Mouse (Mus musculus) midbrain, embryonic 13.5 days (tissue): ENCODE data around the gene Rnf2. TPM values are rescaled to one million over a fixed set of nuclear protein-coding genes. Genes with fewer than 3 reads are reported as not detected.

Source experiments
- ATAC-seq: fragments of 200-750 bp; cut with Nextera tagmentation; 2 replicates; pipeline ENCODE4 v1.8.0; 2017; ENCODE audit warnings: mild to moderate bottlenecking, moderate TSS enrichment, moderate library complexity
- H3K27ac ChIP-seq: fragments of 300-500 bp; sonication (generic); 2 replicates; pipeline ENCODE4 v1.5.1; 2015; ENCODE audit warnings: inconsistent platforms, mild to moderate bottlenecking, moderate library complexity
- H3K27me3 ChIP-seq: fragments of 300-500 bp; sonication (generic); 2 replicates; pipeline ENCODE4 v1.6.1; 2015; ENCODE audit warnings: mild to moderate bottlenecking, inconsistent platforms
- H3K36me3 ChIP-seq: fragments of 300-500 bp; sonication (generic); 2 replicates; pipeline ENCODE4 v1.6.1; 2015; ENCODE audit warnings: mild to moderate bottlenecking, inconsistent platforms
- H3K4me1 ChIP-seq: fragments of 300-500 bp; sonication (generic); replicated peaks from 2 replicates; pipeline ENCODE4 v1.6.1; 2015; ENCODE audit warnings: inconsistent platforms
- H3K4me2 ChIP-seq: fragments of 300-500 bp; sonication (generic); replicated peaks from 2 replicates; pipeline ENCODE4 v1.6.1; 2015; ENCODE audit warnings: moderate library complexity, mild to moderate bottlenecking, inconsistent platforms
- H3K4me3 ChIP-seq: fragments of 300-500 bp; sonication (generic); replicated peaks from 2 replicates; pipeline ENCODE4 v1.5.1; 2015; ENCODE audit warnings: mild to moderate bottlenecking, inconsistent platforms
- H3K9ac ChIP-seq: fragments of 300-500 bp; sonication (generic); replicated peaks from 2 replicates; pipeline ENCODE4 v1.6.1; 2015; ENCODE audit warnings: mild to moderate bottlenecking, inconsistent platforms
- H3K9me3 ChIP-seq: fragments of 300-500 bp; sonication (generic); 2 replicates; pipeline ENCODE4 v1.6.1; 2016; ENCODE audit warnings: mild to moderate bottlenecking, inconsistent platforms
- WGBS: fragments of 180-500 bp; shearing (Covaris S2); methylation state at CpG from one replicate; pipeline ENCODE4 v1.1.7; 2015; 5-methylcytosine and 5-hydroxymethylcytosine counted together
- polyA plus RNA-seq: library from polyadenylated mRNA; unstranded; fragments of >200 nt; fragmentation: Nextera tagmentation; extraction: Ambion mirVana; gene quantifications from 2 replicates; pipeline ENCODE4 v1.2.1, GENCODE M21; 2015

Gene Rnf2
- polyA plus RNA-seq, 1 experiment from 2014 or later, result 122 TPM

GRCm38 (mm10) chr1:151510811-151511210 is 10.1 kb upstream of the Rnf2 start:
- H3K4me2 ChIP-seq, result no peak overlapping the region
- no peak overlapping the region for H3K4me3 ChIP-seq
- WGBS, result 63% methylated on average over 4 of the region's 4 CpGs
- ATAC-seq, result no peak
- no peak overlapping the region for H3K27ac ChIP-seq
- H3K9me3 ChIP-seq, result no peaks in the 10 kb centered on the region
- H3K4me1 ChIP-seq, result no peaks in the 10 kb centered on the region
- no peak overlapping the region for H3K9ac ChIP-seq
- no peaks in the 10 kb centered on the region for H3K36me3 ChIP-seq
- H3K27me3 ChIP-seq, result no peaks in the 10 kb centered on the region

- H3K4me1 ChIP-seq, result peaks cover 17% of the 10 kb centered on the region
- H3K9ac ChIP-seq, result peak overlapping the region; percentile 96
- WGBS, result under 1% methylated on average over 53 of the region's 59 CpGs
- peak overlapping the region; percentile 96 for H3K27ac ChIP-seq
- no peak; the same call in 1 of the 2 replicates for ATAC-seq
- no peaks in the 10 kb centered on the region for H3K9me3 ChIP-seq
- 0 out of 2 replicates have a peak, but pooled peaks cover 4% of the 10 kb centered on the region for H3K36me3 ChIP-seq
- peak overlapping the region; percentile 96 for H3K4me3 ChIP-seq
- no peaks in the 10 kb centered on the region for H3K27me3 ChIP-seq
- H3K4me2 ChIP-seq, result peak overlapping the region; percentile 63
Measured at GRCm38 (mm10) chr1:151499815-151500501, 797 bp downstream of the Rnf2 start.

- Histone ChIP-seq H3K4me1 (peaks cover 28% of the 10 kb centered on the region), H3K36me3 (0 out of 2 replicates have a peak, but pooled peaks cover 4% of the 10 kb centered on the region), H3K4me3 (no peak overlapping the region), H3K27ac (no peak overlapping the region), H3K9ac (no peak overlapping the region), H3K4me2 (no peak overlapping the region), H3K9me3 (no peaks in the 10 kb centered on the region), H3K27me3 (no peaks in the 10 kb centered on the region)
- no peak for ATAC-seq
- WGBS, result 87% methylated on average over 3 of the region's 3 CpGs
Measured at GRCm38 (mm10) chr1:151498381-151498780, 2.4 kb downstream of the Rnf2 start.

- no peaks in the 10 kb centered on the region for H3K9me3 ChIP-seq
- H3K4me1 ChIP-seq, result peaks cover 30% of the 10 kb centered on the region
- no peak overlapping the region for H3K4me3 ChIP-seq
- 84% methylated on average over 2 of the region's 2 CpGs for WGBS
- H3K36me3 ChIP-seq, result 0 out of 2 replicates have a peak, but pooled peaks cover 4% of the 10 kb centered on the region
- ATAC-seq, result no peak
- H3K27ac ChIP-seq, result no peak overlapping the region
- H3K9ac ChIP-seq, result no peak overlapping the region
- H3K27me3 ChIP-seq, result no peaks in the 10 kb centered on the region
- no peak overlapping the region for H3K4me2 ChIP-seq
Measured at GRCm38 (mm10) chr1:151497942-151498341, 2.8 kb downstream of the Rnf2 start.

DNA sequence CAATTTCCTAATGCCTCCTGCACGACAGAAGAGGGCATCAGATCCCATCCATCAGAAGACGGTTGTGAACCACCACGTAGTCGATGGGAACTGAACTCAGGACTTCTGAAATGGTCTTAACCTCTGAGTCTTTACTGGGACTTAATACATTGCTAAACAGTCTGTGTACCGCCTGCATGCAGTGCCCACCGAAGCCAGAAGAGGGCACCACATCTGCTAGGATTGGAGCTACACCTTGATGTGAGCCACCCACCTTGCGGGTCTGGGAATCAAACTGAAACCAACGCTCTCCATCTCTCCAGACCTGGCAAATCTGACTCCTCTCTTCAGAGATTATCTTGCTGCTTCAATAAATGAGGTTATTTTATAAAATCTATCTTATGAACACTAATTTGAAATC is 3.7 kb downstream of the Rnf2 start:
- H3K4me3 ChIP-seq, result no peak overlapping the region
- no peak overlapping the region for H3K4me2 ChIP-seq
- H3K9me3 ChIP-seq, result no peaks in the 10 kb centered on the region
- no peak for ATAC-seq
- 0 out of 2 replicates have a peak, but pooled peaks cover 4% of the 10 kb centered on the region for H3K36me3 ChIP-seq
- no peak overlapping the region for H3K9ac ChIP-seq
- peaks cover 32% of the 10 kb centered on the region for H3K4me1 ChIP-seq
- H3K27ac ChIP-seq, result no peak overlapping the region
- H3K27me3 ChIP-seq, result no peaks in the 10 kb centered on the region
- 86% methylated on average over 8 of the region's 8 CpGs for WGBS

DNA sequence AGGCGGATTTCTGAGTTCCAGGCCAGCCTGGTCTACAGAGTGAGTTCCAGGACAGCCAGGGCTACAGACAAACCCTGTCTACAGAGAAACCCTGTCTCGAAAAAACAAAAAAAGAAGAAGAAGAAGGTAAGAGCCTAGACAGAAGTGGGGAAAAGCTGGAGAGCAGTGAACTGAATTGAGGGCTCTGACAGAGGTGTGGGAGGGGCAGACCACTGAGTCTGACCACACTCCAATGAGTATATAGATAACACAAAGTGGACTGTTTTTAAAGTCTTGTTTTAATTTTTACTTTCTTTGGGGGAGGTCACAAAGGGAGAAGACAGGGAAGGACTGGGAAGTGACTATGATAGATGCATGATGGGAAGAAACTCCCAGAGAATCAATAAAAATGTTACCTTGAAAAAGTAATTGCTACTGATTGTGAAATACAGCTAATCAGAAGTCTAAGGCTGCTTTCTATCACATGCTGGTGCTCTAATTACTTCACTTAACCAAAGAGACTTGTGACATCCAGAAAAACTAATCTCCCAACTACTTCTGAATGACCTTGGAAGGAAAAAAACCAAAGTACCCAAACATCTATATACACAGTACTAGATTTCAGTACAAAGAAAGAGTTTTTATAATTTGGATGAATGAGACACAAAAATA is 5.0 kb downstream of the Rnf2 start:
- ATAC-seq, result no peak
- WGBS, result 94% methylated on average over 2 of the region's 2 CpGs
- 0 out of 2 replicates have a peak, but pooled peaks cover 4% of the 10 kb centered on the region for H3K36me3 ChIP-seq
- H3K4me3 ChIP-seq, result no peak overlapping the region
- no peaks in the 10 kb centered on the region for H3K9me3 ChIP-seq
- no peak overlapping the region for H3K4me2 ChIP-seq
- no peaks in the 10 kb centered on the region for H3K27me3 ChIP-seq
- no peak overlapping the region for H3K27ac ChIP-seq
- peaks cover 32% of the 10 kb centered on the region for H3K4me1 ChIP-seq
- H3K9ac ChIP-seq, result no peak overlapping the region

GRCm38 (mm10) chr1:151494711-151495110 is 6.0 kb downstream of the Rnf2 start:
- 0 out of 2 replicates have a peak, but pooled peaks cover 4% of the 10 kb centered on the region for H3K36me3 ChIP-seq
- ATAC-seq, result no peak
- no peak overlapping the region for H3K4me3 ChIP-seq
- no peak overlapping the region for H3K9ac ChIP-seq
- WGBS, result 82% methylated on average over 6 of the region's 6 CpGs
- H3K27ac ChIP-seq, result no peak overlapping the region
- no peaks in the 10 kb centered on the region for H3K27me3 ChIP-seq
- H3K9me3 ChIP-seq, result no peaks in the 10 kb centered on the region
- peaks cover 34% of the 10 kb centered on the region for H3K4me1 ChIP-seq
- H3K4me2 ChIP-seq, result no peak overlapping the region

DNA sequence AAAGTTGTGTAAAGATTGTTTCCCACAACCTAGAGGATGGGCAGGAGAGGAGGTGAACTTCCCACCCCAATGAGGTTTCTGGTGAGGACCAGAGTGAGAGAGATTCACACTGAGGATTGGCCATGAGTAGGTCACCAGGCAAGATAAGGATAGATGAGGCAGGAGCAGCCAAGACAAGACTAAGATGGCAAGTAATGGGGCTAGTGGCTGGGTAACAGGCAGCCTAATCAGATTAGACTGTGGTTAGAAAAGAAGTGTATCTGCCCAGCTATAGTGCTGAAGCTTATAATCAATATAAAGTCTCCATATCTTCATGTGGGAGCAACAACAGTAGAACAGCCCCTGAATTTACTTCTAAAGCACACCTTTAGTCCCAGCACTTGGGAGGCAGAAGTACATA is 6.9 kb downstream of the Rnf2 start:
- Histone ChIP-seq H3K9ac (no peak overlapping the region), H3K4me1 (peaks cover 30% of the 10 kb centered on the region), H3K4me3 (no peak overlapping the region), H3K27ac (no peak overlapping the region), H3K27me3 (no peaks in the 10 kb centered on the region), H3K9me3 (no peaks in the 10 kb centered on the region), H3K36me3 (0 out of 2 replicates have a peak, but pooled peaks cover 4% of the 10 kb centered on the region), H3K4me2 (no peak overlapping the region)
- ATAC-seq, result no peak

DNA sequence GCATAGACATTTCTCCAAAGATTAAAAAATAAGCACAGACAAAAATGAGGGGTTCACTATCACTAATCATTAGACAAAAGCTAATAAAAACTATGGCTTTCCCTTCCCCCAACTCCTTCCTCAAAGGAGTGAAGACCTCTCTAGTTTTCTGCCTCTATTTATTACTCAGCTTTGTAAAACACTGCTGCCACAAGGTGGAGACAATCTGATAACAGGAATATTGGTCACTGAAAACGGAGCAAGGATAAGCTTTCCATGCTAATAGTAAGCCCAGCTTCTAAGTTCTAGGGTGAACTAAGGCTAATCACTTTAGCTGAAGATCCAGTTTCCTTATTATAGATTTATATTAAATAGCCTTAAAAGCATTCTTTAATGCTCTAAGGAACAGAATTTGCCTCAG is 8.3 kb downstream of the Rnf2 start:
- 39% methylated on average over 1 of the region's 1 CpGs for WGBS
- no peak overlapping the region for H3K27ac ChIP-seq
- H3K9me3 ChIP-seq, result no peaks in the 10 kb centered on the region
- no peak for ATAC-seq
- H3K4me1 ChIP-seq, result peaks cover 20% of the 10 kb centered on the region; the same call in 1 of the 2 replicates
- 0 out of 2 replicates have a peak, but pooled peaks cover 4% of the 10 kb centered on the region for H3K36me3 ChIP-seq
- H3K27me3 ChIP-seq, result no peaks in the 10 kb centered on the region
- H3K9ac ChIP-seq, result no peak overlapping the region
- no peak overlapping the region for H3K4me3 ChIP-seq
- H3K4me2 ChIP-seq, result no peak overlapping the region

DNA sequence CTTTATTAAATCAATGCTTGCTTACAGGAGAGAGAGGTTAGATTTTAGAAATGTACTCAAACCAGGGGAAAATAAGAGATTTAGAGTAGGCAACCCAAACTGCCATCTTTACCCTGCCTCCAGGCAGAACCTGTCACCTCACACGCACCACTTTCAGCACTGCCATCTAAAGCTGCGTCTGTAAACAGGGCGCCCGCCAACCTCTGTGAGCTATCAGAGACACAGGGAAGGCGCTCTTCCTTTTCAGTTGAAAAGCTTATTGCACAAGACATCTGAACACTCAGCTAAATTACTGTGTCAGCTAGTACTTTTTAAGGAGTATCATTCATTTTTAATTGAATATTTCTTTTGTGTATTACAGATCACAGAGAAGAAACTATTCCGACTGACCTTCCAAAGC is 10.9 kb downstream of the Rnf2 start:
- H3K9me3 ChIP-seq, result no peaks in the 10 kb centered on the region
- 89% methylated on average over 6 of the region's 6 CpGs for WGBS
- no peaks in the 10 kb centered on the region for H3K36me3 ChIP-seq
- no peak overlapping the region for H3K9ac ChIP-seq
- no peak overlapping the region for H3K4me2 ChIP-seq
- ATAC-seq, result no peak
- H3K27me3 ChIP-seq, result no peaks in the 10 kb centered on the region
- H3K4me1 ChIP-seq, result peaks cover 16% of the 10 kb centered on the region
- H3K27ac ChIP-seq, result no peak overlapping the region
- H3K4me3 ChIP-seq, result no peak overlapping the region

DNA sequence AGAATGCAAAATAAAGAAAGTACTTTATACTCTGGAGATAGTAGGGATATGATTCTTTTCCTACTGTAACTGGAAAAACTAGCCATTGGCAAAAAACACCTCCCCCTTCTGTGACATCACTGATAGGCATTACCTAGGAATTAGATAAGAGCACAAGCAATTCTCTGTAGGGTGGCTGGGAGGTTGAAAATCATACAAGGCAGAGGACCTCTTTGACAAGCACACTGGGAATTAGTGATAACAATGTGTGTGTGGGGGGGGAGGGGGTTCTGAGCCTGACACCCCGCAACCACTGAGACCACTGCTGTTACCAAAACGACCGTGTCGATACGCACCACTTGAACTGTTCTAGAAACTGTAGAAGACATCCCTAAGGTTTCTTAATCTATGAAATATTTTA is 16.0 kb downstream of the Rnf2 start:
- no peak overlapping the region for H3K27ac ChIP-seq
- ATAC-seq, result no peak

GRCm38 (mm10) chr1:151483568-151483967 is 17.2 kb downstream of the Rnf2 start:
- Histone ChIP-seq H3K9ac (no peak overlapping the region), H3K27me3 (no peaks in the 10 kb centered on the region), H3K4me2 (no peak overlapping the region), H3K27ac (no peak overlapping the region), H3K9me3 (no peaks in the 10 kb centered on the region), H3K36me3 (peaks cover 13% of the 10 kb centered on the region; the same call in 1 of the 2 replicates), H3K4me3 (no peak overlapping the region), H3K4me1 (peaks cover 5% of the 10 kb centered on the region)
- WGBS, result 71% methylated on average over 1 of the region's 1 CpGs
- ATAC-seq, result no peak

More for the DNA sequence above, 16.0 kb downstream of the Rnf2 start:
- Histone ChIP-seq H3K4me1 (peaks cover 2% of the 10 kb centered on the region), H3K27me3 (no peaks in the 10 kb centered on the region), H3K36me3 (peaks cover 13% of the 10 kb centered on the region; the same call in 1 of the 2 replicates), H3K9me3 (no peaks in the 10 kb centered on the region), H3K4me3 (no peak overlapping the region), H3K9ac (no peak overlapping the region), H3K4me2 (no peak overlapping the region)
- WGBS, result 75% methylated on average over 5 of the region's 5 CpGs
